Mouse (Mus musculus): ENCODE results near the gene Heatr6. TPM values are rescaled to one million over a fixed set of nuclear protein-coding genes. Genes with fewer than 3 reads are reported as not detected.

Heatr6 gene
- polyA plus RNA-seq, 1 experiment from 2014 or later, result 37.4 TPM

- H3K9ac ChIP-seq (replicated peaks), result no peak overlapping the region
- H3K27me3 ChIP-seq, result peaks cover 5% of the 10 kb centered on the region
- WGBS, result 74% methylated on average over 2 of the region's 2 CpGs
- H3K9me3 ChIP-seq, result no peaks in the 10 kb centered on the region
- no peaks in the 10 kb centered on the region for H3K36me3 ChIP-seq
- no peak overlapping the region for H3K4me2 ChIP-seq (replicated peaks)
- H3K4me3 ChIP-seq, result no peak overlapping the region
- no peak for ATAC-seq (ENCODE audit: low FRiP score, low read depth)
- H3K4me1 ChIP-seq, result no peaks in the 10 kb centered on the region
- H3K27ac ChIP-seq (replicated peaks), result no peak overlapping the region
These were observed 17.6 kb upstream of the Heatr6 start for GRCm38 (mm10) chr11:83735881-83736280.

GRCm38 (mm10) chr11:83737109-83737558 is 16.4 kb upstream of the Heatr6 start:
- Histone ChIP-seq H3K4me2 (replicated peaks) (no peak overlapping the region), H3K36me3 (no peaks in the 10 kb centered on the region), H3K9ac (replicated peaks) (no peak overlapping the region), H3K4me1 (no peaks in the 10 kb centered on the region), H3K4me3 (no peak overlapping the region), H3K9me3 (no peaks in the 10 kb centered on the region), H3K27me3 (peaks cover 9% of the 10 kb centered on the region), H3K27ac (replicated peaks) (no peak overlapping the region)
- WGBS, result 89% methylated on average over 3 of the region's 3 CpGs
- ATAC-seq (ENCODE audit: low FRiP score, low read depth), result no peak

GRCm38 (mm10) chr11:83739241-83739640 is 14.3 kb upstream of the Heatr6 start:
- no peak overlapping the region for H3K4me2 ChIP-seq (replicated peaks)
- 21% methylated on average over 5 of the region's 5 CpGs for whole genome bisulfite sequencing
- peaks cover 9% of the 10 kb centered on the region for H3K27me3 ChIP-seq
- H3K9me3 ChIP-seq, result no peaks in the 10 kb centered on the region
- H3K27ac ChIP-seq (replicated peaks), result no peak overlapping the region
- no peaks in the 10 kb centered on the region for H3K36me3 ChIP-seq
- no peak overlapping the region; the same call in 1 of the 2 replicates for H3K9ac ChIP-seq (replicated peaks)
- no peak overlapping the region for H3K4me3 ChIP-seq
- no peak for ATAC-seq (ENCODE audit: low FRiP score, low read depth)
- no peaks in the 10 kb centered on the region for H3K4me1 ChIP-seq

GRCm38 (mm10) chr11:83740443-83740991 is 13.0 kb upstream of the Heatr6 start:
- H3K9me3 ChIP-seq, result no peaks in the 10 kb centered on the region
- H3K27ac ChIP-seq (replicated peaks), result no peak overlapping the region
- H3K9ac ChIP-seq (replicated peaks), result no peak overlapping the region
- no peak for ATAC-seq (ENCODE audit: low FRiP score, low read depth)
- H3K4me1 ChIP-seq, result no peaks in the 10 kb centered on the region
- no peaks in the 10 kb centered on the region for H3K36me3 ChIP-seq
- H3K4me3 ChIP-seq, result no peak overlapping the region
- WGBS, result 82% methylated on average over 4 of the region's 4 CpGs
- peaks cover 17% of the 10 kb centered on the region for H3K27me3 ChIP-seq
- H3K4me2 ChIP-seq (replicated peaks), result no peak overlapping the region

- no peak overlapping the region for H3K9ac ChIP-seq (replicated peaks)
- ATAC-seq (ENCODE audit: low FRiP score, low read depth), result no peak
- no peak overlapping the region for H3K4me2 ChIP-seq (replicated peaks)
- H3K9me3 ChIP-seq, result no peaks in the 10 kb centered on the region
- WGBS, result 90% methylated on average over 5 of the region's 5 CpGs
- H3K36me3 ChIP-seq, result no peaks in the 10 kb centered on the region
- H3K27me3 ChIP-seq, result peaks cover 30% of the 10 kb centered on the region
- no peak overlapping the region for H3K27ac ChIP-seq (replicated peaks)
- no peaks in the 10 kb centered on the region for H3K4me1 ChIP-seq
- no peak overlapping the region for H3K4me3 ChIP-seq
These were observed 11.7 kb upstream of the Heatr6 start for GRCm38 (mm10) chr11:83741841-83742240.

GRCm38 (mm10) chr11:83742731-83743355 is 10.7 kb upstream of the Heatr6 start:
- Histone ChIP-seq H3K9ac (replicated peaks) (no peak overlapping the region), H3K4me2 (replicated peaks) (no peak overlapping the region), H3K9me3 (no peaks in the 10 kb centered on the region), H3K4me1 (no peaks in the 10 kb centered on the region), H3K4me3 (no peak overlapping the region), H3K27ac (replicated peaks) (no peak overlapping the region), H3K27me3 (peaks cover 40% of the 10 kb centered on the region), H3K36me3 (no peaks in the 10 kb centered on the region)
- no peak for ATAC-seq (ENCODE audit: low FRiP score, low read depth)
- 75% methylated on average over 9 of the region's 9 CpGs for WGBS

GRCm38 (mm10) chr11:83743525-83743924 is 10.0 kb upstream of the Heatr6 start:
- no peak overlapping the region for H3K4me2 ChIP-seq (replicated peaks)
- no peaks in the 10 kb centered on the region for H3K4me1 ChIP-seq
- peaks cover 47% of the 10 kb centered on the region for H3K27me3 ChIP-seq
- no peak for ATAC-seq (ENCODE audit: low FRiP score, low read depth)
- no peak overlapping the region for H3K4me3 ChIP-seq
- WGBS, result 88% methylated on average over 3 of the region's 3 CpGs
- H3K36me3 ChIP-seq, result no peaks in the 10 kb centered on the region
- no peaks in the 10 kb centered on the region for H3K9me3 ChIP-seq
- H3K9ac ChIP-seq (replicated peaks), result no peak overlapping the region
- H3K27ac ChIP-seq (replicated peaks), result no peak overlapping the region

- Histone ChIP-seq H3K4me1 (no peaks in the 10 kb centered on the region), H3K27ac (replicated peaks) (no peak overlapping the region), H3K4me3 (no peak overlapping the region), H3K27me3 (peaks cover 47% of the 10 kb centered on the region), H3K36me3 (no peaks in the 10 kb centered on the region), H3K9ac (replicated peaks) (no peak overlapping the region), H3K4me2 (replicated peaks) (no peak overlapping the region), H3K9me3 (no peaks in the 10 kb centered on the region)
- no peak for ATAC-seq (ENCODE audit: low FRiP score, low read depth)
- WGBS, result 77% methylated on average over 4 of the region's 4 CpGs
These were observed 7.3 kb upstream of the Heatr6 start for GRCm38 (mm10) chr11:83746152-83746551.

- H3K27me3 ChIP-seq, result peaks cover 46% of the 10 kb centered on the region
- no peak within 1 kb of the TSS for H3K9ac ChIP-seq (replicated peaks)
- no peaks in the 10 kb centered on the region for H3K36me3 ChIP-seq
- WGBS, result 78% methylated on average over 5 of the region's 5 CpGs
- H3K4me1 ChIP-seq, result no peaks in the 10 kb centered on the region
- no peak within 1 kb of the TSS for H3K4me3 ChIP-seq
- H3K4me2 ChIP-seq (replicated peaks), result no peak within 1 kb of the TSS
- ATAC-seq (ENCODE audit: low FRiP score, low read depth), result no peak
- no peaks in the 10 kb centered on the region for H3K9me3 ChIP-seq
- H3K27ac ChIP-seq (replicated peaks), result no peak within 1 kb of the TSS
These were observed 6.8 kb upstream of the Heatr6 start, which contains the start of gene Wfdc21 for GRCm38 (mm10) chr11:83746681-83747080. TSS of gene Wfdc21 (plus strand) at chr11:83746940.

GRCm38 (mm10) chr11:83747376-83748265 is 5.9 kb upstream of the Heatr6 start:
- Histone ChIP-seq H3K4me2 (replicated peaks) (no peak overlapping the region), H3K9ac (replicated peaks) (no peak overlapping the region), H3K4me3 (no peak overlapping the region), H3K36me3 (no peaks in the 10 kb centered on the region), H3K9me3 (no peaks in the 10 kb centered on the region), H3K27ac (replicated peaks) (no peak overlapping the region), H3K4me1 (no peaks in the 10 kb centered on the region), H3K27me3 (peaks cover 54% of the 10 kb centered on the region)
- ATAC-seq (ENCODE audit: low FRiP score, low read depth), result no peak
- 67% methylated on average over 6 of the region's 6 CpGs for WGBS

- Histone ChIP-seq H3K9ac (replicated peaks) (peak overlapping the region; percentile 86), H3K27ac (replicated peaks) (peak overlapping the region; percentile 86), H3K27me3 (peaks cover 12% of the 10 kb centered on the region; the same call in 1 of the 2 replicates), H3K4me3 (peak overlapping the region; percentile 69), H3K36me3 (peaks cover 34% of the 10 kb centered on the region), H3K4me2 (replicated peaks) (peak overlapping the region; percentile 72), H3K4me1 (peaks cover 14% of the 10 kb centered on the region), H3K9me3 (no peaks in the 10 kb centered on the region)
- 0 out of 2 replicates have a peak, but pooled peaks have one; percentile 38 for ATAC-seq (ENCODE audit: low FRiP score, low read depth)
- under 1% methylated on average over 8 of the region's 8 CpGs for WGBS
These were observed 731 bp downstream of the Heatr6 start for GRCm38 (mm10) chr11:83754227-83754626.

GRCm38 (mm10) chr11:83767306-83767705 is 13.8 kb downstream of the Heatr6 start:
- peaks cover 97% of the 10 kb centered on the region for H3K36me3 ChIP-seq
- ATAC-seq (ENCODE audit: low FRiP score, low read depth), result no peak
- no peaks in the 10 kb centered on the region for H3K9me3 ChIP-seq
- no peak overlapping the region for H3K9ac ChIP-seq (replicated peaks)
- H3K4me1 ChIP-seq, result no peaks in the 10 kb centered on the region
- no peak overlapping the region for H3K4me2 ChIP-seq (replicated peaks)
- no peak overlapping the region for H3K27ac ChIP-seq (replicated peaks)
- no peaks in the 10 kb centered on the region for H3K27me3 ChIP-seq
- H3K4me3 ChIP-seq, result no peak overlapping the region
- WGBS, result 93% methylated on average over 9 of the region's 9 CpGs
